Mouse (Mus musculus) adrenal gland (tissue): ENCODE data around the gene Efna2.
"Not testable (repeated sequence)": the region's sequence is repeated elsewhere in the genome, so short reads cannot be mapped to it uniquely, and the experiment has no call there.

ENCODE experiments used
- intact Hi-C: fragments of 180-260 bp; cut with DNase I; formaldehyde crosslinking; loops from one replicate; pipeline ENCODE4 v1.15.1; 2025

The Efna2 gene

GRCm38 (mm10) chr10:80223137-80223536 lies 43.9 kb downstream of the Efna2 start:
- intact Hi-C loops = not testable (repeated sequence)

GRCm38 (mm10) chr10:80226071-80226415 lies 46.8 kb downstream of the Efna2 start:
- intact Hi-C loops = no loop called here

GRCm38 (mm10) chr10:80226416-80227165 lies 47.3 kb downstream of the Efna2 start, which contains the start of gene Mum1:
Gene Mum1 (plus strand): TSS chr10:80226434.
- intact Hi-C loops = no loop called here

GRCm38 (mm10) chr10:80227166-80227539 lies 47.9 kb downstream of the Efna2 start:
- intact Hi-C loops = no loop called here

- intact Hi-C loops = no loop called here
Measured at GRCm38 (mm10) chr10:80227877-80228775, 48.8 kb downstream of the Efna2 start.

DNA sequence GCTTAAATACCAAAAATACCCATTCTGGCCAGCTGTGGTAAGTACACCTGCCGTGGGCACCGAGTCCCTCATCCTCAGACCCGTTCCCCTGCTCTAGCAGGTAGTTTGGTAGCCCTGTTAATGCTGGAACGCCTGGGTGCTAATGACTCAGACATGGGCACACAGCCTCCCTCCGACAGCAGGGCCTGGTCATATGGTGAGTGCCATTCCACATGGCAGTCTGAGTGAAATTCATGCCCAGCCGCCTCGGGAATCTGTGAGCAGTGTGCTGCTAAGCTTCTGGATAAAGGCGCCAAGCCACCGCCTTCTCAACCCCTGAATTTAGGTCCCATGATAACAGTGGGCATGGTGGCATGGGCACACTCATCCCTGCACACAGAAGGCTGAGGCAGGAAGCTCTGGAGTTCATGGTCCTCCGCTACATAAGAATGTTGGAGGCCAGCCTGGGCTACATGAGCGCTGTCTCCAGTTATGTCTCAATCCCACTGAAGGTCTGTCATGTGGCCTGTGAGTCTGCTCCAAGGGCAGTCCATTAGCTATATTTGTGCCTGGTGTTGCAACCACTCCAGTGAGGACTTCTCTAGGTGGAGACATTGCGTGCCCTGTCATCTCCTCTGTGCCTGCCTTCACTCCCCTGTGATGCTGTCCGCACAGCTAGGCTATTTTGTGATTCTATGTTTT lies 57.0 kb downstream of the Efna2 start:
- intact Hi-C loops = no loop called here

GRCm38 (mm10) chr10:80237020-80237419 lies 57.7 kb downstream of the Efna2 start:
- intact Hi-C loops = no loop called here

GRCm38 (mm10) chr10:80238306-80238705 lies 59.0 kb downstream of the Efna2 start:
- intact Hi-C loops = no loop called here
